Mouse (Mus musculus): ENCODE measurements at regions not wholly inside any gene's neighbourhood (a gene's known extent, or its start where the extent isn't known, plus 50 kb on each side); places are given as distances from the start of the nearest gene placed in this dataset.

DNA sequence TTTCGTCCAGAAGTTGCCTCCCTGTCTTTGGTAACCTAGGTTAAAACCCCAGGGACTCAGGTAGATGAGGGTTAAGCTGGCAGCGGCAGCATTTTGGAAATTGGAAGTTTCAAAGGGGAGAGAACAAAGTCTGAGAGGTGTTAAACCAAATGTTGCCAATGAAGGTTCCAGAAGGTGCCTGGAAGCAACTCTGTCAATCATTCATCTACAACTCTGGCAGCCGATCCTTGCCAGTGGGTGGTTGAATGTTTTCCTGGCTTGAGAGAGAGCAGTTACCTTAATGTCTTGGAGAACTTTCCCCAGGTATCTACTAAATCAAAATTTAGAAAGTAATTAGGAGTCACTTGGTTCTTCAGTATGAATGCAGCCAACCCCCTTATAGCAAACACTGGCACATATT is 628.2 kb upstream of the Map3k7 start:
- H3K9me3 ChIP-seq (replicated peaks; ENCODE audit: insufficient read depth, low read length): no peaks in the 10 kb centered on the region
- no peaks in the 10 kb centered on the region for H3K79me2 ChIP-seq (ENCODE audit: control insufficient read depth, insufficient read depth, low read length, poor library complexity)
- no peaks in the 10 kb centered on the region for H3K36me3 ChIP-seq (ENCODE audit: control insufficient read depth in 1 of 2, insufficient read depth in 2 of 2, low read length in 2 of 2)
- H3K4me1 ChIP-seq (ENCODE audit: control insufficient read depth in 1 of 2, insufficient read depth in 2 of 2, low read length in 2 of 2): no peaks in the 10 kb centered on the region
- no peak for DNase-seq (ENCODE audit: low read depth, low spot score)
- no peaks in the 10 kb centered on the region for H3K27me3 ChIP-seq (ENCODE audit: control insufficient read depth in 1 of 2, insufficient read depth in 2 of 2, low read length in 2 of 2)
- no peak for TF ChIP-seq JUND (IDR thresholded peaks at IDR 0.05; ENCODE audit: low read depth, low read length)
- TF ChIP-seq MAX (IDR thresholded peaks at IDR 0.05; ENCODE audit: low read length): no peak
- no peak for TF ChIP-seq POLR2AphosphoS5 (IDR thresholded peaks at IDR 0.05; ENCODE audit: borderline replicate concordance, low read depth, low read length)
- TF ChIP-seq MXI1 (IDR thresholded peaks at IDR 0.05; ENCODE audit: low read depth, low read length): no peak
- TF ChIP-seq TAL1 (IDR thresholded peaks at IDR 0.05; ENCODE audit: low read length): no peak
- TF ChIP-seq MEF2A (IDR thresholded peaks at IDR 0.05; ENCODE audit: extremely low read depth, insufficient replicate concordance, low read depth, low read length, poor library complexity, severe bottlenecking): no peak
- no peak for TF ChIP-seq MYC (IDR thresholded peaks at IDR 0.05; ENCODE audit: low read depth, low read length)
- TF ChIP-seq ZNF384 (IDR thresholded peaks at IDR 0.05; ENCODE audit: low read depth, low read length): no peak
- TF ChIP-seq TCF12 (IDR thresholded peaks at IDR 0.05; ENCODE audit: low read depth, low read length): no peak
- TF ChIP-seq USF2 (IDR thresholded peaks at IDR 0.05; ENCODE audit: borderline replicate concordance in 1 of 2, insufficient read depth in 1 of 2, low read depth in 1 of 2, low read length in 2 of 2): no peak
- no peak for TF ChIP-seq HCFC1 (IDR thresholded peaks at IDR 0.05; ENCODE audit: low read depth, low read length)
- no peak for TF ChIP-seq ETS1 (IDR thresholded peaks at IDR 0.05; ENCODE audit: low read depth, low read length)
- TF ChIP-seq POLR2A (IDR thresholded peaks at IDR 0.05; ENCODE audit: control insufficient read depth in 1 of 2, insufficient read depth in 1 of 2, low read depth in 1 of 2, low read length in 2 of 2, poor library complexity in 1 of 2): no peak
- no peak for TF ChIP-seq POLR2AphosphoS2 (IDR thresholded peaks at IDR 0.05; ENCODE audit: low read length)
- no peak overlapping the region for H3K9ac ChIP-seq (ENCODE audit: control insufficient read depth, low read depth, low read length, poor library complexity, severe bottlenecking)
- no peak overlapping the region for H3K27ac ChIP-seq (ENCODE audit: control insufficient read depth, low read depth, low read length)
- no peak overlapping the region for H3K4me3 ChIP-seq (ENCODE audit: control insufficient read depth in 1 of 2, insufficient read depth in 1 of 2, low read depth in 2 of 2, low read length in 2 of 2)

- no peak overlapping the region for H3K9ac ChIP-seq (ENCODE audit: control insufficient read depth, low read depth, low read length, poor library complexity, severe bottlenecking)
- no peaks in the 10 kb centered on the region for H3K27me3 ChIP-seq (ENCODE audit: control insufficient read depth in 1 of 2, insufficient read depth in 2 of 2, low read length in 2 of 2)
- H3K4me1 ChIP-seq (ENCODE audit: control insufficient read depth in 1 of 2, insufficient read depth in 2 of 2, low read length in 2 of 2): no peaks in the 10 kb centered on the region
- H3K9me3 ChIP-seq (replicated peaks; ENCODE audit: insufficient read depth, low read length): no peaks in the 10 kb centered on the region
- DNase-seq (ENCODE audit: low read depth, low spot score): no peak
- no peak overlapping the region for H3K4me3 ChIP-seq (ENCODE audit: control insufficient read depth in 1 of 2, insufficient read depth in 1 of 2, low read depth in 2 of 2, low read length in 2 of 2)
- H3K27ac ChIP-seq (ENCODE audit: control insufficient read depth, low read depth, low read length): no peak overlapping the region
- H3K36me3 ChIP-seq (ENCODE audit: control insufficient read depth in 1 of 2, insufficient read depth in 2 of 2, low read length in 2 of 2): no peaks in the 10 kb centered on the region
- TF ChIP-seq POLR2AphosphoS5 (IDR thresholded peaks at IDR 0.05; ENCODE audit: borderline replicate concordance, low read depth, low read length) (no peak), SMC3 (IDR thresholded peaks at IDR 0.05; ENCODE audit: low read depth, low read length) (no peak), SIN3A (IDR thresholded peaks at IDR 0.05; ENCODE audit: low read length) (no peak), TAL1 (IDR thresholded peaks at IDR 0.05; ENCODE audit: low read length) (no peak), E2F4 (IDR thresholded peaks at IDR 0.05; ENCODE audit: borderline replicate concordance, low read depth, low read length) (no peak), GABPA (IDR thresholded peaks at IDR 0.05; ENCODE audit: low read depth, low read length) (no peak), CHD2 (IDR thresholded peaks at IDR 0.05; ENCODE audit: low read length) (no peak), NRF1 (IDR thresholded peaks at IDR 0.05; ENCODE audit: insufficient read depth, low read depth, low read length, poor library complexity, severe bottlenecking) (no peak), TCF12 (IDR thresholded peaks at IDR 0.05; ENCODE audit: low read depth, low read length) (no peak), RAD21 (IDR thresholded peaks at IDR 0.05; ENCODE audit: low read depth, low read length) (no peak), MEF2A (IDR thresholded peaks at IDR 0.05; ENCODE audit: extremely low read depth, insufficient replicate concordance, low read depth, low read length, poor library complexity, severe bottlenecking) (no peak), NELFE (IDR thresholded peaks at IDR 0.05; ENCODE audit: low read depth, low read length) (no peak), GATA1 (IDR thresholded peaks at IDR 0.05; ENCODE audit: low read depth, low read length) (no peak), MAX (IDR thresholded peaks at IDR 0.05; ENCODE audit: low read length) (no peak)
- no peaks in the 10 kb centered on the region for H3K79me2 ChIP-seq (ENCODE audit: control insufficient read depth, insufficient read depth, low read length, poor library complexity)
Measured at GRCm38 (mm10) chr4:31337980-31338379, 625.9 kb upstream of the Map3k7 start.

Measured in MEL (cell line).